Mouse (Mus musculus): ENCODE measurements around the gene Mrpl48. TPM values are rescaled to one million over a fixed set of nuclear protein-coding genes. Genes with fewer than 3 reads are reported as not detected.

Gene Mrpl48
- polyA plus RNA-seq, 1 experiment from 2014 or later = 66.2 TPM

- H3K36me3 ChIP-seq = no peaks in the 10 kb centered on the region
- 87% methylated on average over 3 of the region's 3 CpGs for WGBS
- no peak overlapping the region for H3K9ac ChIP-seq (replicated peaks)
- ATAC-seq (ENCODE audit: insufficient number of reproducible peaks, insufficient read depth, low FRiP score, low TSS enrichment, low read depth) = no peak
- H3K4me2 ChIP-seq = no peak overlapping the region
- no peak overlapping the region for H3K27ac ChIP-seq
- H3K4me1 ChIP-seq (replicated peaks) = no peaks in the 10 kb centered on the region
- H3K4me3 ChIP-seq (replicated peaks) = no peak overlapping the region
- H3K27me3 ChIP-seq = no peaks in the 10 kb centered on the region
- H3K9me3 ChIP-seq = no peaks in the 10 kb centered on the region
Observed at GRCm38 (mm10) chr7:100624538-100624937, 16.4 kb upstream of the Mrpl48 start.

GRCm38 (mm10) chr7:100622277-100622676, 14.2 kb upstream of the Mrpl48 start:
- ATAC-seq (ENCODE audit: insufficient number of reproducible peaks, insufficient read depth, low FRiP score, low TSS enrichment, low read depth) = no peak
- WGBS = 88% methylated on average over 2 of the region's 2 CpGs
- H3K4me1 ChIP-seq (replicated peaks) = no peaks in the 10 kb centered on the region
- no peak overlapping the region for H3K4me3 ChIP-seq (replicated peaks)
- no peaks in the 10 kb centered on the region for H3K27me3 ChIP-seq
- H3K4me2 ChIP-seq = no peak overlapping the region
- no peak overlapping the region for H3K27ac ChIP-seq
- no peak overlapping the region for H3K9ac ChIP-seq (replicated peaks)
- no peaks in the 10 kb centered on the region for H3K36me3 ChIP-seq
- no peaks in the 10 kb centered on the region for H3K9me3 ChIP-seq

GRCm38 (mm10) chr7:100616121-100616857, 8.2 kb upstream of the Mrpl48 start:
- Histone ChIP-seq H3K9me3 (no peaks in the 10 kb centered on the region), H3K4me2 (no peak overlapping the region), H3K4me1 (replicated peaks) (no peaks in the 10 kb centered on the region; the same call in 1 of the 2 replicates), H3K27me3 (no peaks in the 10 kb centered on the region), H3K27ac (no peak overlapping the region), H3K9ac (replicated peaks) (no peak overlapping the region), H3K4me3 (replicated peaks) (no peak overlapping the region), H3K36me3 (no peaks in the 10 kb centered on the region)
- 91% methylated on average over 4 of the region's 4 CpGs for WGBS
- ATAC-seq (ENCODE audit: insufficient number of reproducible peaks, insufficient read depth, low FRiP score, low TSS enrichment, low read depth) = no peak

GRCm38 (mm10) chr7:100608910-100609309, 809 bp upstream of the Mrpl48 start:
- Histone ChIP-seq H3K27me3 (no peaks in the 10 kb centered on the region), H3K36me3 (no peaks in the 10 kb centered on the region), H3K27ac (no peak overlapping the region), H3K9me3 (no peaks in the 10 kb centered on the region), H3K4me3 (replicated peaks) (peak overlapping the region; percentile 98), H3K4me2 (peak overlapping the region; percentile 81), H3K9ac (replicated peaks) (peak overlapping the region; percentile 96), H3K4me1 (replicated peaks) (peaks cover 4% of the 10 kb centered on the region)
- 26% methylated on average over 4 of the region's 4 CpGs for WGBS
- no peak for ATAC-seq (ENCODE audit: insufficient number of reproducible peaks, insufficient read depth, low FRiP score, low TSS enrichment, low read depth)

- peak; percentile 96 for ATAC-seq (ENCODE audit: insufficient number of reproducible peaks, insufficient read depth, low FRiP score, low TSS enrichment, low read depth)
- peaks cover 4% of the 10 kb centered on the region for H3K4me1 ChIP-seq (replicated peaks)
- peak within 1 kb of the TSS; percentile 81 for H3K4me2 ChIP-seq
- peak within 1 kb of the TSS; percentile 98 for H3K4me3 ChIP-seq (replicated peaks)
- no peaks in the 10 kb centered on the region for H3K9me3 ChIP-seq
- H3K9ac ChIP-seq (replicated peaks) = peak within 1 kb of the TSS; percentile 96
- H3K36me3 ChIP-seq = no peaks in the 10 kb centered on the region
- WGBS = under 1% methylated on average over 99 of the region's 105 CpGs
- peak within 1 kb of the TSS; percentile 99 for H3K27ac ChIP-seq
- H3K27me3 ChIP-seq = no peaks in the 10 kb centered on the region
Observed at GRCm38 (mm10) chr7:100607214-100608129, 629 bp downstream of the Mrpl48 start, which contains the start of gene Rab6a. Gene Rab6a (plus strand): TSS chr7:100607410.

GRCm38 (mm10) chr7:100600211-100600610, 7.9 kb downstream of the Mrpl48 start:
- Histone ChIP-seq H3K4me3 (replicated peaks) (no peak overlapping the region), H3K4me1 (replicated peaks) (no peaks in the 10 kb centered on the region), H3K9ac (replicated peaks) (no peak overlapping the region), H3K27me3 (no peaks in the 10 kb centered on the region), H3K27ac (no peak overlapping the region), H3K9me3 (peaks cover 6% of the 10 kb centered on the region; the same call in 1 of the 2 replicates), H3K4me2 (no peak overlapping the region), H3K36me3 (no peaks in the 10 kb centered on the region)
- WGBS = 78% methylated on average over 5 of the region's 5 CpGs
- ATAC-seq (ENCODE audit: insufficient number of reproducible peaks, insufficient read depth, low FRiP score, low TSS enrichment, low read depth) = no peak

- Histone ChIP-seq H3K4me1 (replicated peaks) (no peaks in the 10 kb centered on the region), H3K4me2 (no peak overlapping the region), H3K9ac (replicated peaks) (no peak overlapping the region), H3K27ac (no peak overlapping the region), H3K36me3 (no peaks in the 10 kb centered on the region), H3K4me3 (replicated peaks) (no peak overlapping the region), H3K27me3 (no peaks in the 10 kb centered on the region), H3K9me3 (no peaks in the 10 kb centered on the region)
- no peak for ATAC-seq (ENCODE audit: insufficient number of reproducible peaks, insufficient read depth, low FRiP score, low TSS enrichment, low read depth)
Observed at GRCm38 (mm10) chr7:100593349-100593748, 14.8 kb downstream of the Mrpl48 start.

- peak overlapping the region; percentile 67; the same call in 1 of the 2 replicates for H3K9ac ChIP-seq (replicated peaks)
- H3K27me3 ChIP-seq = no peaks in the 10 kb centered on the region
- no peak for ATAC-seq (ENCODE audit: insufficient number of reproducible peaks, insufficient read depth, low FRiP score, low TSS enrichment, low read depth)
- 26% methylated on average over 2 of the region's 2 CpGs for WGBS
- peak overlapping the region; percentile 80; the same call in 1 of the 2 replicates for H3K27ac ChIP-seq
- no peaks in the 10 kb centered on the region for H3K36me3 ChIP-seq
- H3K4me2 ChIP-seq = peak overlapping the region; percentile 62
- no peaks in the 10 kb centered on the region for H3K4me1 ChIP-seq (replicated peaks)
- peak overlapping the region; percentile 52 for H3K4me3 ChIP-seq (replicated peaks)
- no peaks in the 10 kb centered on the region for H3K9me3 ChIP-seq
Observed at GRCm38 (mm10) chr7:100591522-100591852, 16.6 kb downstream of the Mrpl48 start.

- H3K4me1 ChIP-seq (replicated peaks) = no peaks in the 10 kb centered on the region
- no peaks in the 10 kb centered on the region for H3K36me3 ChIP-seq
- no peaks in the 10 kb centered on the region for H3K9me3 ChIP-seq
- peak; percentile 91 for ATAC-seq (ENCODE audit: insufficient number of reproducible peaks, insufficient read depth, low FRiP score, low TSS enrichment, low read depth)
- H3K27me3 ChIP-seq = no peaks in the 10 kb centered on the region
- H3K4me2 ChIP-seq = peak overlapping the region; percentile 62
- WGBS = under 1% methylated on average over 20 of the region's 20 CpGs
- peak overlapping the region; percentile 80 for H3K27ac ChIP-seq
- H3K9ac ChIP-seq (replicated peaks) = peak overlapping the region; percentile 67
- H3K4me3 ChIP-seq (replicated peaks) = peak overlapping the region; percentile 52
Observed at GRCm38 (mm10) chr7:100590845-100591521, 17.1 kb downstream of the Mrpl48 start.

- Histone ChIP-seq H3K27me3 (no peaks in the 10 kb centered on the region), H3K4me1 (replicated peaks) (no peaks in the 10 kb centered on the region), H3K9me3 (no peaks in the 10 kb centered on the region), H3K9ac (replicated peaks) (peak overlapping the region; percentile 67), H3K4me2 (peak overlapping the region; percentile 62), H3K4me3 (replicated peaks) (peak overlapping the region; percentile 52), H3K27ac (peak overlapping the region; percentile 80), H3K36me3 (no peaks in the 10 kb centered on the region)
- WGBS = 42% methylated on average over 7 of the region's 7 CpGs
- peak; percentile 52; the same call in 1 of the 2 replicates for ATAC-seq (ENCODE audit: insufficient number of reproducible peaks, insufficient read depth, low FRiP score, low TSS enrichment, low read depth)
Observed at GRCm38 (mm10) chr7:100590504-100590844, 17.6 kb downstream of the Mrpl48 start.

- no peak overlapping the region for H3K9ac ChIP-seq (replicated peaks)
- H3K4me3 ChIP-seq (replicated peaks) = no peak overlapping the region
- no peak overlapping the region for H3K27ac ChIP-seq
- no peaks in the 10 kb centered on the region for H3K36me3 ChIP-seq
- no peaks in the 10 kb centered on the region for H3K9me3 ChIP-seq
- WGBS = 62% methylated on average over 1 of the region's 1 CpGs
- no peak for ATAC-seq (ENCODE audit: insufficient number of reproducible peaks, insufficient read depth, low FRiP score, low TSS enrichment, low read depth)
- no peak overlapping the region for H3K4me2 ChIP-seq
- H3K27me3 ChIP-seq = no peaks in the 10 kb centered on the region
- H3K4me1 ChIP-seq (replicated peaks) = no peaks in the 10 kb centered on the region
Observed at GRCm38 (mm10) chr7:100589816-100590215, 18.3 kb downstream of the Mrpl48 start.

Data from limb, embryonic 12.5 days (tissue).